Mouse (Mus musculus) MEL (cell line): ENCODE measurements at regions not wholly inside any gene's neighbourhood (a gene's known extent, or its start where the extent isn't known, plus 50 kb on each side); places are given as distances from the start of the nearest gene placed in this dataset.

ENCODE experiments used
- CTCF ChIP-seq, 3 experiments: IDR thresholded peaks in 2 of 3; conservative IDR thresholded peaks in 1 of 3; 2 replicates each; pipeline ENCODE4 v1.5.1; 2011 to 2012; ENCODE audit warnings: low read length in 3 of 3, low read depth in 2 of 3, mild to moderate bottlenecking in 2 of 3, improper control_type of control experiment in 1 of 3, inconsistent platforms in 1 of 3, mixed read lengths in 1 of 3, moderate library complexity in 1 of 3; ENCODE audit not compliant: control insufficient read depth in 1 of 3, insufficient read depth in 1 of 3, poor library complexity in 1 of 3, severe bottlenecking in 1 of 3
- ETS1 ChIP-seq: IDR thresholded peaks from 2 replicates; pipeline ENCODE4 v1.6.1; 2012; ENCODE audit warnings: low read depth, mild to moderate bottlenecking, inconsistent platforms, low read length, improper control_type of control experiment, moderate library complexity
- HCFC1 ChIP-seq: IDR thresholded peaks from 2 replicates; pipeline ENCODE4 v1.6.1; 2012; ENCODE audit warnings: low read depth, mild to moderate bottlenecking, inconsistent platforms, low read length, improper control_type of control experiment, moderate library complexity
- KAT2A ChIP-seq: conservative IDR thresholded peaks from 2 replicates; pipeline ENCODE4 v1.6.1; 2012; ENCODE audit warnings: low read depth, low read length, improper control_type of control experiment, inconsistent platforms
- MYC ChIP-seq: IDR thresholded peaks from 2 replicates; pipeline ENCODE4 v1.6.1; 2011; ENCODE audit warnings: low read depth, mild to moderate bottlenecking, low read length, improper control_type of control experiment, moderate library complexity
- NELFE ChIP-seq: IDR thresholded peaks from 2 replicates; pipeline ENCODE4 v1.6.1; 2011; ENCODE audit warnings: low read depth, low read length, improper control_type of control experiment
- TCF12 ChIP-seq: IDR thresholded peaks from 2 replicates; pipeline ENCODE4 v1.6.1; 2014; ENCODE audit warnings: low read depth, mild to moderate bottlenecking, inconsistent platforms, low read length, improper control_type of control experiment, moderate library complexity

DNA sequence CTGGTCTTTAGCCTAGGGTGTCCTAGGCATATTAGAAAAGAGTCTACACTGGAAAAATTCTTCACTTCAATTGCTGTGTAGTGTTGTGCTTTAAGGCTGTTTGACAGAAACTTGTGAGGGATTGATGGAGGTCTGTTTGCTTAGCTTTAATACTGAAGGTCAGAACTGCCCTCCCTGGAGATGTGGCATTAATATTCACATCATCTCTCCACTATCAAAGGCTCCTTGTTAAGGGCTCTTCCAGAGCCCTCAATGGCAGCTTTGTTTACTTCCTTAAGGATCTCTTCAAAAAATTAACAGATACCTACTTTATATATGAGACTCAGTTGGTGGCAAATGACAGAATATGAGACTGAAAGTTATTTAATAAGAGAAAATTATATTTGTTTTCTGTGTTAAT lies 294.4 kb downstream of the Cdh11 start:
- no peak for TF ChIP-seq CTCF (IDR thresholded peaks at IDR 0.05 in 2 of 3, conservative IDR thresholded peaks at IDR 0.05 in 1 of 3; ENCODE audit: control insufficient read depth in 1 of 3, insufficient read depth in 1 of 3, low read depth in 2 of 3, low read length in 3 of 3, poor library complexity in 1 of 3, severe bottlenecking in 1 of 3)
- no peak for TF ChIP-seq NELFE
- TF ChIP-seq MYC = no peak
- TF ChIP-seq TCF12 = no peak
- TF ChIP-seq HCFC1 = no peak
- TF ChIP-seq KAT2A = no peak
- TF ChIP-seq ETS1 = no peak
